Mouse (Mus musculus) erythroblast, adult 5-6 weeks (primary cell): Measurements from ENCODE around the gene Cdc42bpb. TPM values are rescaled to one million over a fixed set of nuclear protein-coding genes. Genes with fewer than 3 reads are reported as not detected.

ENCODE experiments used
- ATAC-seq: replicated peaks from 2 replicates; pipeline ENCODE4 v1.8.0; 2016; ENCODE audit warnings: moderate number of reproducible peaks, mild to moderate bottlenecking, moderate TSS enrichment, inconsistent platforms; ENCODE audit not compliant: poor library complexity, low FRiP score, severe bottlenecking
- total RNA-seq, 2 experiments: library from RNA; stranded (forward) in 1 of 2; stranded (reverse) in 1 of 2; fragments of 150-400 nt in 1 of 2; fragments of 200-764, 138-1000 nt in 1 of 2; gene quantifications; 2 replicates each; pipeline versions ENCODE4 v1.2.3 to v1.2.4; 2015 to 2017; ENCODE audit warnings: low replicate concordance in 2 of 2

The Cdc42bpb gene
- total RNA-seq, 2 experiments from 2014 or later, result 0.58 to 1.8 TPM

- no peak for ATAC-seq
These were observed 127.4 kb downstream of the Cdc42bpb start for GRCm38 (mm10) chr12:111250116-111250515.

GRCm38 (mm10) chr12:111249095-111249494, 128.4 kb downstream of the Cdc42bpb start:
- no peak for ATAC-seq

- no peak for ATAC-seq
These were observed 130.6 kb downstream of the Cdc42bpb start for GRCm38 (mm10) chr12:111246808-111247464.

GRCm38 (mm10) chr12:111245070-111245469, 132.4 kb downstream of the Cdc42bpb start:
- ATAC-seq, result no peak

- ATAC-seq, result no peak
These were observed 133.8 kb downstream of the Cdc42bpb start for GRCm38 (mm10) chr12:111243733-111244132.

Other genes with a start within 250 kb of the Cdc42bpb start
- 3.1 and 3.3 TPM in 2 replicates for gene Traf3, start 211.3 kb downstream of the Cdc42bpb start, total RNA-seq (2015; ENCODE audit: low replicate concordance)
- gene Traf3, start 211.3 kb downstream of the Cdc42bpb start, total RNA-seq (2017; ENCODE audit: low replicate concordance), result 2.6 and 4.3 TPM in 2 replicates
- not detected in 2 replicates for gene 4930595D18Rik, start 193.2 kb downstream of the Cdc42bpb start, total RNA-seq (2015; ENCODE audit: low replicate concordance)
- not detected in 2 replicates for gene 4930595D18Rik, start 193.2 kb downstream of the Cdc42bpb start, total RNA-seq (2017; ENCODE audit: low replicate concordance)
- gene Amn, start 106.6 kb downstream of the Cdc42bpb start, total RNA-seq (2015; ENCODE audit: low replicate concordance), result not detected in 2 replicates
- not detected in 2 replicates for gene Amn, start 106.6 kb downstream of the Cdc42bpb start, total RNA-seq (2017; ENCODE audit: low replicate concordance)
- gene Lbhd2, start 29.1 kb upstream of the Cdc42bpb start, total RNA-seq (2015; ENCODE audit: low replicate concordance), result not detected in 2 replicates
- gene Lbhd2, start 29.1 kb upstream of the Cdc42bpb start, total RNA-seq (2017; ENCODE audit: low replicate concordance), result not detected in 2 replicates
- gene Exoc3l4, start 39.3 kb upstream of the Cdc42bpb start, total RNA-seq (2015; ENCODE audit: low replicate concordance), result not detected in 2 replicates
- not detected in 2 replicates for gene Exoc3l4, start 39.3 kb upstream of the Cdc42bpb start, total RNA-seq (2017; ENCODE audit: low replicate concordance)
- gene Tnfaip2, start 64.8 kb upstream of the Cdc42bpb start, total RNA-seq (2015; ENCODE audit: low replicate concordance), result 121 and 131 TPM in 2 replicates
- 287 and 456 TPM in 2 replicates for gene Tnfaip2, start 64.8 kb upstream of the Cdc42bpb start, total RNA-seq (2017; ENCODE audit: low replicate concordance)
- not detected in 2 replicates for gene Gm266, start 108.1 kb upstream of the Cdc42bpb start, total RNA-seq (2015; ENCODE audit: low replicate concordance)
- gene Gm266, start 108.1 kb upstream of the Cdc42bpb start, total RNA-seq (2017; ENCODE audit: low replicate concordance), result not detected in 2 replicates
- gene Eif5, start 160.3 kb upstream of the Cdc42bpb start, total RNA-seq (2015; ENCODE audit: low replicate concordance), result 1,226 and 1,283 TPM in 2 replicates
- 1,807 and 1,822 TPM in 2 replicates for gene Eif5, start 160.3 kb upstream of the Cdc42bpb start, total RNA-seq (2017; ENCODE audit: low replicate concordance)
- gene Mark3, start 196.8 kb upstream of the Cdc42bpb start, total RNA-seq (2015; ENCODE audit: low replicate concordance), result 124 and 158 TPM in 2 replicates
- 138 and 180 TPM in 2 replicates for gene Mark3, start 196.8 kb upstream of the Cdc42bpb start, total RNA-seq (2017; ENCODE audit: low replicate concordance)